Mouse (Mus musculus) spleen, adult 2 months (tissue): ENCODE data around the gene Ccdc70. TPM values are rescaled to one million over a fixed set of nuclear protein-coding genes. Genes with fewer than 3 reads are reported as not detected.

Experiments used
- DNase-seq, 2 experiments: peaks; one replicate each; pipeline versions ENCODE4 v3.0.0 to v3.0.0-alpha.2; 2012 to 2021; ENCODE audit warnings: low spot score in 2 of 2, low read depth in 1 of 2
- H3K27ac ChIP-seq: fragments of 200-500 bp; 2 replicates; pipeline ENCODE4 v1.5.1; 2012; ENCODE audit warnings: low read length, inconsistent platforms; ENCODE audit not compliant: insufficient read depth
- H3K27me3 ChIP-seq: fragments of 200-500 bp; 2 replicates; pipeline ENCODE4 v1.6.1; 2012; ENCODE audit warnings: mild to moderate bottlenecking, moderate library complexity, low read length, inconsistent platforms; ENCODE audit not compliant: control insufficient read depth, insufficient read depth
- H3K36me3 ChIP-seq: fragments of 200-500 bp; 2 replicates; pipeline ENCODE4 v1.6.1; 2012; ENCODE audit warnings: mild to moderate bottlenecking, low read length, inconsistent platforms; ENCODE audit not compliant: control insufficient read depth, insufficient read depth
- H3K4me1 ChIP-seq: fragments of 200-500 bp; 2 replicates; pipeline ENCODE4 v1.6.1; 2011; ENCODE audit warnings: inconsistent platforms; ENCODE audit not compliant: control insufficient read depth, insufficient read depth, insufficient read length
- H3K4me3 ChIP-seq: fragments of 200-500 bp; 2 replicates; pipeline ENCODE4 v1.5.1; 2011; ENCODE audit warnings: mild to moderate bottlenecking, inconsistent platforms; ENCODE audit not compliant: insufficient read depth, insufficient read length; ENCODE audit errors: extremely low read depth
- CTCF ChIP-seq: fragments of 200-500 bp; IDR thresholded peaks from 2 replicates; pipeline ENCODE4 v1.5.1; 2011; ENCODE audit warnings: mild to moderate bottlenecking, inconsistent platforms; ENCODE audit not compliant: insufficient read depth, insufficient read length, insufficient replicate concordance; ENCODE audit errors: extremely low read depth
- POLR2A ChIP-seq: fragments of 200-500 bp; IDR thresholded peaks from 2 replicates; pipeline ENCODE4 v1.6.1; 2011; ENCODE audit warnings: low read depth, low read length, inconsistent platforms
- WGBS: fragments of 180-500 bp; shearing (Covaris S2); methylation state at CpG from one replicate; pipeline ENCODE4 v1.1.7; 2018; 5-methylcytosine and 5-hydroxymethylcytosine counted together
- polyA plus RNA-seq: library from polyadenylated mRNA; depleted of rRNA; stranded (reverse); fragments of >200 nt; gene quantifications from 2 replicates; pipeline ENCODE4 v1.2.3, GENCODE M21; 2012; rRNA removed

Gene Ccdc70
- polyA plus RNA-seq, 1 experiment = not detected

DNA sequence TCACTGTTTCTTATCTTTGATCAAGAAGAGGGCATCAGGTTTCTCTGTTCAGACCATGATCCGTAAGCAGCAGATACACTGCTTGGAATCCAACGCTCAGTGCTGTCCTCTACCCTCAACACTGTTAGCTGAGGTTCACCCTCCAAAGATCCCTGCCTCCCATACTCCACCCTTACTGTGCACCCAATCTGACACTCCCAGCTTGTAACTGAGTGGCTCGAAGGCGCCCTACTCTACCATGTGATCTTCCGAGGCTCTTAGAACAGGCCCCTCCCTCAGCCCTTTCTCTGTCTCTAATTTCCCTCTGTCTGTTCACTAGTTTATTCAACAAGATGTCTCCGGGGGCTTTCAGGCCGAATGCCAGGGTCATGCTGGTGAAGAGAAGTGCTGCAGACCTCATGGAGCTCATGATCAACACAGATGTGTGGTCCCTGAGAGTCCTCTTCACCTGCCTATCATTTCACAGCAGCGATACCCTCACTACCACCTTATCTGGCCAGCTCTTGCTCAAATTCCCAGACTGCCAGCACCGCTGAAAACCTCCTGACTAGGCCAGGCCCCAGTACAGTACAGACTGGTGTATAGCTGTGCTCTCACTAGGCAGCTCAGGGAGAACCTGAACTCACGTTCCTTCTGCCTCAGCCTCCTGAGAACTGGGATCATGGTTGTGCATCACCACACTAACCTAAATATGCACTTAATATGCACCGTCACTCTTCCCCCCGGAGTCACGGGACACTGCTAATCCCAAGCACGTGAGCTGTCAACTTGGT lies 35.4 kb downstream of the Ccdc70 start:
- Histone ChIP-seq H3K27me3 (no peaks in the 10 kb centered on the region), H3K4me3 (no peak overlapping the region), H3K4me1 (no peaks in the 10 kb centered on the region), H3K27ac (no peak overlapping the region), H3K36me3 (no peaks in the 10 kb centered on the region)
- no peak for TF ChIP-seq CTCF
- no peak for TF ChIP-seq POLR2A
- 87% methylated on average over 14 of the region's 14 CpGs for WGBS
- DNase-seq = no peak

DNA sequence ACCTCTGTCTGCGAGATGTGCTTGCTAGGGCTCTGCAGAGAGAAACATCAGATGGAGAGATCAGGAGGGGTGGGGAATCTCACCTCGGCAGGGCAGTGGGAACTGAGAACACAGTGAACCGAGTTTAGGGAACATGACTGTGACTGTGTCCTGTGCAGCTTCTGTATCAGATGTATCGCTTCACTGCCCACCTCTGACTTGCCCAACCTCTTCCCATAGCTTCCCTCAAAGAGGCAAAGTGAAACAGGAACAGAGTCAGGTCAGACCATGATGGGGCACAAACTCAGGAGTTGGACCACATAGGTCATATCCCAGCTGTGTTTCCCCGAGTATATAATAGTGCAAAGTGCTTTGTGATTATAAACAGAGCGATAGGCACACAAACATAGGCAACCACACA lies 36.8 kb downstream of the Ccdc70 start:
- WGBS = 65% methylated on average over 6 of the region's 6 CpGs
- H3K4me3 ChIP-seq = no peak overlapping the region
- TF ChIP-seq CTCF = no peak
- TF ChIP-seq POLR2A = no peak

DNA sequence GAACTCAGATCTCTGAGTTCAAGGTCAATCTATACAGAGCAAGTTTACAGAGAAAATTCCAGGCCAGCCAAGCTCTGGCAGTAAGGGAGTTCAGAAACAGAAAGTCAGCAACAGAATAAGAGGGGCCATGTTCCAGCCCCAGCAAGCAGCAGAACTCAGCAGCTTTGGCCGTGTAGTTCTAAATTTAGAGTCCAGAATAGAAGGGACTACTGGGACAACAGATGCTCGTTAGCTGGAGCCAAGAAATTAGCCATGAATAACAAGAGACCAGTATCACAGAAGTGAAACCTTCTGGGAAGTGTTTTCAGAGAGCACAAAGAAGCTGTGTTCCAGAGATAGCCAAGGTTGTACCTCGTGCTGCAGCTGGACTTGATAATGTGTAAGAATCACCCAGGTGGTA lies 39.8 kb downstream of the Ccdc70 start:
- H3K36me3 ChIP-seq = no peaks in the 10 kb centered on the region
- WGBS = 75% methylated on average over 3 of the region's 3 CpGs
- DNase-seq = no peak
- no peak overlapping the region for H3K4me3 ChIP-seq
- H3K4me1 ChIP-seq = no peaks in the 10 kb centered on the region
- no peak overlapping the region for H3K27ac ChIP-seq
- no peaks in the 10 kb centered on the region for H3K27me3 ChIP-seq
- no peak for TF ChIP-seq CTCF
- no peak for TF ChIP-seq POLR2A

More for the DNA sequence above, 36.8 kb downstream of the Ccdc70 start:
- H3K27ac ChIP-seq = no peak overlapping the region
- H3K36me3 ChIP-seq = no peaks in the 10 kb centered on the region
- H3K4me1 ChIP-seq = no peaks in the 10 kb centered on the region
- no peak for DNase-seq
- no peaks in the 10 kb centered on the region for H3K27me3 ChIP-seq

DNA sequence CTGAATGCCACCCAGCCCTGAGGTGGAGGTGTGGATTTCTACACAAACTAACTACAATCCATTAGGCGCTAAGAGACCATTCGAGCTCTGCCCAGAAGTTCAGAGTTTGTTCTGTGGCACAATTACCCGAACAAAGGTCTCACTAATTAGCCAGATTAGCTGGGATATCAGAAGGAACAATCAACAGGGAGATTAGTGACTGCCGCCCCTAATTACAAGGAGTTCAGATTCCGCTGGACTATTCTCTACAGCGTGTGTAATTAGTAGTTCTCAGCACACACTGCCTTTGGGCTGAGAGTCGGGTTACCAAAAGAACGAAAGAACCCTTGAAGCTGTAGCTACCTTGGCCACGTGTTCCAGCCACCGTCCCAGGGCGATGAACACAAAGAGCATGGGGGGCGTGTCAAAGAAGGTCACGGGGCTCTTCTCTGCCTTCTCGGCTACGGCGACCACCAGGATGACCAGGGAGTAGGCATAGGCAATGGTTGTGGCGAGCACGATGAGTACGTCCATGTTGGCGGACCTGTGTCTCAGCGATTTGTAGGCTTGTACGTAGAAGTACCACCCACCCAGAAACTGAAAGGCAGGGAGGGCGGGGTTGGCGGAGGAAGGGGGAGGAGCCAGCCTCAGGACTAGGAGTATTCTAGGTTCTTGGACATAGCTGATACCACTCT lies 43.6 kb downstream of the Ccdc70 start:
- 78% methylated on average over 24 of the region's 24 CpGs for WGBS
- no peak for TF ChIP-seq CTCF
- no peak for TF ChIP-seq POLR2A
- H3K27me3 ChIP-seq = no peaks in the 10 kb centered on the region
- H3K4me1 ChIP-seq = no peaks in the 10 kb centered on the region
- DNase-seq = no peak
- no peaks in the 10 kb centered on the region for H3K36me3 ChIP-seq
- H3K27ac ChIP-seq = no peak overlapping the region
- H3K4me3 ChIP-seq = peak overlapping the region; percentile 49; the same call in 1 of the 2 replicates

DNA sequence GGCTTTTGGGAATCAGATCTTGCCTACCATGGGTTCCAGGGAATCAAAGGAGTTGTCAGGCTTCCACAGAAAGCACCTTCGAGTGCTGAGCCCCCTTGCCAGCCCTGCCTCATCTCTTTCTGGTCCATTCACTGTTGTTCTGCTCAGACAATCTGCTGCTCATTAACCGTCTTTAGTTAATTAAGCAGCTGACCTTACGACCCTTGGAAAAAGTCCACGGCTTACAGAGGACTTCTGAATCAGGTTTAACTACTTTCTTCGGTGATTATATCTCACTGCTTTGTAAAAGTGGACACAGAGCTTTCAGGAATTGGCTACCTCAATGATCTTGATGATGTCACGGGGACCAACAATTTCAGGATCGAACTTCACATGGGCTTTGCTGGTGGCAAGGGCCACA lies 48.2 kb downstream of the Ccdc70 start:
- H3K4me3 ChIP-seq = no peak overlapping the region
- no peak overlapping the region for H3K27ac ChIP-seq
- no peaks in the 10 kb centered on the region for H3K4me1 ChIP-seq
- no peak for DNase-seq
- H3K27me3 ChIP-seq = no peaks in the 10 kb centered on the region
- WGBS = 89% methylated on average over 7 of the region's 7 CpGs
- no peaks in the 10 kb centered on the region for H3K36me3 ChIP-seq
- no peak for TF ChIP-seq CTCF
- no peak for TF ChIP-seq POLR2A

DNA sequence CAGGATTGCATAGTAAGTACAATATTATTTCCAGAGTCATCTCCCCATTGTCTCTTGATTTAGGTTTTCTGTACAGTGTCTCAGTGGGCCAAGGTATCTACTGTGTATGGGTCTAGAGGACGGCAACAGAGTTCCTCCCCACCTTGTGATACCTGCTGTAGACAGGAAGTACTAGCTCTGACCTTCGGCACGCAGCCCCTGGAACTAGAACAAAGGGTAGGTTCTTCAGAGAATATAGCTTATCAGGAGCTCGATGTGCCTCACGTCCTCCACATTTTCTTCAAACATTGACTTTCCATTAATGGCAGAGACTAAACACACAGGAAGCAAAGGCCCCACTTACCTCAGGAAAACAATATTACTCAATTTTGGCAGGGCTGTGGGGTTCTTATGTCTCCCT lies 49.9 kb downstream of the Ccdc70 start:
- 80% methylated on average over 5 of the region's 5 CpGs for WGBS
- Histone ChIP-seq H3K27me3 (no peaks in the 10 kb centered on the region), H3K27ac (no peak overlapping the region), H3K4me3 (no peak overlapping the region), H3K4me1 (no peaks in the 10 kb centered on the region), H3K36me3 (no peaks in the 10 kb centered on the region)
- no peak for TF ChIP-seq CTCF
- no peak for TF ChIP-seq POLR2A
- DNase-seq = no peak

DNA sequence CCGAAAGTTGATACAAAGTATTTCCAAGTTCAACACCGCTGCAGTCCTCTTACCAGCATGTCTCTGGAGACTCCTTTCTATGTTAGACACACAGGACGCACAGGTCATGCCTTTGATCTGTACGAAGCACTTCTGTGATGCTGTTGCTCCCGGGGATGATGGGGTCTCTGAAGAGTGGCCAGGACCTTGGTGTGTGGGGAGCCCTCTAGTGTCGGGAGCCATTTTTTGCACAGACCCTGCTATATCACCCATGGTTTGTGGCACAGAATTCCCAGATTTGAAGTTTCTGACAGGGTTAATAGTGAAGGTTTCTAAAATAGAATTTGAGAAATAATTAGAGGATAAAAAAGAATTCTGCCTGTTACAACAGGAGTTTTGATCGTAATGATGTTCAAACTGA lies 52.7 kb downstream of the Ccdc70 start:
- no peak for DNase-seq
- TF ChIP-seq CTCF = no peak
- no peak for TF ChIP-seq POLR2A
- no peak overlapping the region for H3K4me3 ChIP-seq
- H3K27ac ChIP-seq = no peak overlapping the region
- no peaks in the 10 kb centered on the region for H3K36me3 ChIP-seq
- 58% methylated on average over 7 of the region's 7 CpGs for WGBS
- no peaks in the 10 kb centered on the region for H3K27me3 ChIP-seq
- H3K4me1 ChIP-seq = no peaks in the 10 kb centered on the region

Other genes starting within 250 kb of the Ccdc70 start
- not detected in 2 replicates for gene Defa24, start 235.3 kb upstream of the Ccdc70 start, polyA plus RNA-seq
- not detected in 2 replicates for gene Defb50, start 146.2 kb upstream of the Ccdc70 start, polyA plus RNA-seq
- gene Defb2, start 129.8 kb upstream of the Ccdc70 start, polyA plus RNA-seq = not detected in 2 replicates
- not detected in 2 replicates for gene Defb10, start 110.9 kb upstream of the Ccdc70 start, polyA plus RNA-seq
- not detected in 2 replicates for gene Defb9, start 84.4 kb upstream of the Ccdc70 start, polyA plus RNA-seq
- not detected in 2 replicates for gene Defb11, start 63.4 kb upstream of the Ccdc70 start, polyA plus RNA-seq
- gene Defb15, start 37.1 kb upstream of the Ccdc70 start, polyA plus RNA-seq = not detected in 2 replicates
- not detected in 2 replicates for gene Defb35, start 31.4 kb upstream of the Ccdc70 start, polyA plus RNA-seq
- gene Defb13, start 23.0 kb upstream of the Ccdc70 start, polyA plus RNA-seq = not detected in 2 replicates
- gene Fam90a1a, start 11.1 kb upstream of the Ccdc70 start, polyA plus RNA-seq = not detected in 2 replicates
- gene Atp7b, start 90.5 kb downstream of the Ccdc70 start, polyA plus RNA-seq = 1.1 TPM in 2 replicates
- 1.2 and 2.3 TPM in 2 replicates for gene Alg11, start 90.9 kb downstream of the Ccdc70 start, polyA plus RNA-seq
- gene Nek5, start 155.3 kb downstream of the Ccdc70 start, polyA plus RNA-seq = not detected in 2 replicates
- 0.74 and 1.0 TPM in 2 replicates for gene Nek3, start 196.7 kb downstream of the Ccdc70 start, polyA plus RNA-seq
- gene Ckap2, start 216.0 kb downstream of the Ccdc70 start, polyA plus RNA-seq = 1.8 and 2.6 TPM in 2 replicates
- 5.2 and 5.9 TPM in 2 replicates for gene Vps36, start 223.0 kb downstream of the Ccdc70 start, polyA plus RNA-seq